Mouse (Mus musculus): ENCODE measurements around the gene Sesn2.

GRCm38 (mm10) chr4:132492178-132493060, 17.9 kb downstream of the Sesn2 start:
- no peak for TF ChIP-seq MYOD1 (IDR thresholded peaks at IDR 0.05; ENCODE audit: control insufficient read depth, insufficient read length, low read depth)
- no peak for TF ChIP-seq USF1 (IDR thresholded peaks at IDR 0.05; ENCODE audit: low read depth)
- no peak for TF ChIP-seq CTCF (IDR thresholded peaks at IDR 0.05; ENCODE audit: control insufficient read depth, insufficient read depth, insufficient read length)
- no peak for TF ChIP-seq FOSL1 (IDR thresholded peaks at IDR 0.05; ENCODE audit: insufficient read depth, low read length, poor library complexity, severe bottlenecking)
- no peak for TF ChIP-seq MAX (IDR thresholded peaks at IDR 0.05)
- no peak for TF ChIP-seq MYOG (IDR thresholded peaks at IDR 0.05; ENCODE audit: control insufficient read depth, extremely low read depth, insufficient read length)

Measured in C2C12 (cell line).